Mouse (Mus musculus) urinary bladder, adult 2 months (tissue): ENCODE results near the gene Magohb. TPM values are rescaled to one million over a fixed set of nuclear protein-coding genes. Genes with fewer than 3 reads are reported as not detected.
A peak's percentile ranks its signal among the peaks of the same experiment; 100 is the strongest.
"Not testable (repeated sequence)": the region's sequence is repeated elsewhere in the genome, so short reads cannot be mapped to it uniquely, and the experiment has no call there.

Experiments
- DNase-seq: peaks from one replicate; pipeline ENCODE4 v3.0.0; 2022; ENCODE audit warnings: low spot score
- polyA plus RNA-seq: library from polyadenylated mRNA; depleted of rRNA; stranded (reverse); fragments of >200 nt; gene quantifications from 2 replicates; pipeline ENCODE4 v1.2.3, GENCODE M21; 2012; rRNA removed

Gene Magohb
- polyA plus RNA-seq = 18.4 and 21.3 TPM in 2 replicates

DNA sequence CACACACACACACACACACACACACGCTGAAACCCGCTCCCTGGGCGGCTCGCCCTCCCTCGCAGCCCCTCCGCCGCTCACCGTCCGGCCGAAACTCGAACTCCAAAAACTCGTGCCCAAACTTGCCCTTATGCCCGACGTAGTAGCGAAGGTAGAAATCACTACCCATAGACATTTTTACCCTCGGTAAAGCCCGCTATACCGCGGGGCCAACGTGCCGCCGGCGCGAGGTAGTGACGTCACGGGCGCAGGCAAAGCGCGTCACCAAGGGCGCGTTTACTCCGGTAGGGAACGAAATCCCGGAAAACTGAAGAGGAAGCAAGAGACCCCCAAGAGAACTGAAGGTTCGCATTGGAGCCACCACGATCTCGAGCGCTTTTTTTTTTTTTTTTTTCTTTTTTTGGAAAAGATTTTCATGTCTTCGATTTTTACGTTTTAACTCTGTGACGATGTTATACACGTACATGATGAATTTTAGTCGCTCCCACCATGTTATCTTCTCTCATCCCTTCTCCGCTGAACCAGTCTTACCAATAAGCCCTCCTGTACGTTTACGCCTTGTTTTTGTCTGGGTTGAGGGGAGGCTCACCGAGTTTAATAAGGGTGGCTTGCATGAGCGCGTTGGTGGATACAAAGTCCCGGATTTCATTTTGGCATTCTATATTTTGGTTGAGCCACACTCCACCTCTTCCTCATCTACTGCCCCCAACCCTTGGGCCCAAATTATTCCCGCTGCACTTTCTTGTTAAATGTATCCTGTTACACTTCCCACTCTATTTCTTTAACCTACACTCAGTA lies at the start of gene Magohb:
Gene Magohb, minus strand, starts transcription at position 254 of the 798 bp plus-strand sequence.
- peak; percentile 81 for DNase-seq

DNA sequence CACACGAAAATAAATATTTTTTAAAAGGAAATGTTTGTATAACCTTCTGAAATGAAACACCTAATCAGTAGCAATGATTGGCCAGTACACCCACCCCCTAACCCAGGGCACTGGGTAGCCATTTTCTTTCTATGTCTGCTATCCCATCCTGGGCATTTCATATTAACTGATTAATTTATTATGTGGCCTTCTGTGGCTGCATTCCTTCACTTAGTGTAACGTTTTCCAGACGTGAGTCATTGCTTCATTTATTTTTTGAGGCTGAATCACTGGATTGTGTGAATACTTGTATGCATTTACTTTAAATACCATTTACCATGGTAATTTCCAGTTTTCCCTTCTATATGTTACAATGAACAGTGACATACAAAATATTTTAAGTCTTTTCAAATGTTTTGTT lies 47.0 kb upstream of the Magohb start:
- no peak for DNase-seq

DNA sequence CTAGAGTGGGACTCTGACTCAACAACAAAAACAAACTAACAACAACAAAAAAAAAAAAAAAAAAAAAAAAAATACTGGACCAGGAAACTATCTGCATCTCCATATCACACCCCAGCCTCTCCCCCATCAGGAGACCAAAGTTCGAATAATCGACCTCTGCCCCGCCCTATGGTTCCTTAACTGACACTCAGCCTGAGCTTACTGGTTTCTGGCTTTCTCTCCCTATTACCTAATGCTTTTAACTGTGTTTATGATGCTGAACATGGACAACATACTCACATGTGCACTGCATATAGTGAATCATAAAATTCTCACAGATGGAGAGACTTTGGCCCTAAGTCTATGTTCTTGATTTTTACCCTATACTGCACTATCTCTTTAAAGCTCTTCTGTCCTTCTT lies 46.3 kb upstream of the Magohb start:
- no peak for DNase-seq

GRCm38 (mm10) chr6:131338787-131339186 lies 45.7 kb upstream of the Magohb start:
- DNase-seq = no peak

DNA sequence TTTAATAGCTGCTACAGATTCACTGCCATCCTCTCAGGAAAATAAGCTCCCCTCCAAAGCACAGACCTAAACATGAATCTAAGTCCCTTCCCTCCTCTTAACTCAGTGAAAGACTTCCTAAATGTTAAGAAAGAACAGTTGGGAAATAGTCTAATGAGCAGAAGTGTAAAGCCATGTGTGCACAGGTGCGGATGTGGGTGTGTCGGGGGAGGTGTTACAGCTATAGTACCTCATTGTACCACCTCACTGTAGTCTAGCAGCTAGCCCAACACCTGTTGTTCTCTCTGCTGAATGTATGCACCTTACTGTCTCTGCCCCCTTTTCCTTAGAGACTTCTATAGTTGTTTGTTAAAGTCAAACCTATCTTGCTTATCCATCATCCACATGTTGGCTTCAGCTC lies 34.0 kb upstream of the Magohb start:
- DNase-seq = no peak

DNA sequence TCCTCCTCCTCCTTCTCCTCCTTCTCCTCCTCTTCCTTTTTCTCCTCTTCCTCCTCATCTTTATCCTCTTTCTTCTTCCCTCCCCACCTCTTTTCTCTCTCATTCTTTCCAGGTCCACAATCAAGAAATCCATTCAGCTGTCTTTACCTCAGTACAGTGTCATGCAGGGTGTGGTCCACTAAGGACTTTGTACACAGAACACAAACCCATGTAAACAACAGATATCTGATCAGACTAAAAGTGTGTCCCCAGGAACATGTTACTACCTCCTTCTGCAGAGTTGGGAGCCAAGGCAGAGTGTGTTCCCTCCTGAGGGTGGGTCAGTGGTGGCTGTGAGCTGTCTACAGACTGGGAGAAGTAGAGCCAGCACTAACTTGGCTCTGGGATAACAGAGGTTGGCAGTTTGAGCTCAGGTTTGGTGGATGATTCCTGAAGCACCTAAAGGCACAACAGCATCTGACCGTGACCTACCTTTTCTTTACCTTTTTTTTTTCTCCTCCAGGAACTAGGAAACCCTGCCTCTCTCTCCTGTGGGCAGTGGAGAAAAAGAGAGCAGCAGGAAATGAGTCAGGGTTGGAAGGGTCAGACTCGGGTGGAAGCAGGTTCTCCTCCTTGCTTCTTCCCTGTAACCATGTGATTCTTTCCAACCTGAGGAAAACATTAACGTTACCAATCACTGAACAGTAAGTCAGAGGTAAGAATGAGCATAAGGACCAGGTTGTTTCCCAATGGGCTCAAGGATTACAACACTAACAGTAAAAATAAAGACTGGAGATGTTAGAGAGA lies 29.0 kb upstream of the Magohb start:
- DNase-seq = peak; percentile 26

DNA sequence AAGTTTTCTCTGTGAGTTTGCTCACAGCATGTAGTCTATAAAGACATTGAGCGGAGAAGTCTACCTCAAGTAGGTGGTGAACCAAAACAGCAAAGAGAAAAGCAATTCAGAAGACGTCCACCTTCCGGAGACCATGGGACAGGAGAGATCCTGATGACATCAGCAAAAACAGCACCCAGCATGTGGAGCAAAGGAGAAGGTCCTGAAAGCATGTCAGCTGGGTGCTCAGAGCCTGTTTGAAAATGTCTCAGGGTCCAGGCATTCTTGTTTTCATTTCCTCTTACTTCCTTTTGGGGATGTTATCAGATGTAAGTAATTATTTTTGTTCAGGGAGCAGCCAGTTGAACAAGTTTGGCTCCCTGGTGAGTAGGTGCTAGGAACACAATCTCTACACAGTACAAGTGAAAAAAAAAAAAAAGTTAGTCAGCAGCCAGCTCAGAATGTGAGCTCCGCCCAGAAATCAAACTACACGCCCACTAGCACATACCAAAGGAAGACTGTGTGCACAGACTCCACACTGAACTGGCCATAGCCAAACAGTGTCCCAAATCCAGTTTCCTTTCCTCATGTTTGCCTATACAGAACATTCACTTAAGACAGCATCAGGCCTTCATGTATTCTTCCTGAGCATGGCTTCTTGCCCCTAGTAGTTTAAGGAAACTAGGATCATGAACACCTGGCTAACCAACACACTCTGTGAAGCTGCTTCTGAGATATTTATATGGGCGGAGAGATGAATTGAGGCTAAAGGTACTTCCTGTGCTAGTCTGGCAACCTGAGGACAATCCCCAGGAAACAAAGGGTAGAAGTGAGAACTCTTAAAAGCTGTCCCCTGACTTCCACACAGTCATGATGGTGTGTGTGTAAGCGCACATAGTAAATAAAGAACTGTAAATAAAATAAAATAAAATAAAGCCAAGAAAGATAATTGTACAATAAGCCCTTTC lies 23.4 kb upstream of the Magohb start:
- no peak for DNase-seq

DNA sequence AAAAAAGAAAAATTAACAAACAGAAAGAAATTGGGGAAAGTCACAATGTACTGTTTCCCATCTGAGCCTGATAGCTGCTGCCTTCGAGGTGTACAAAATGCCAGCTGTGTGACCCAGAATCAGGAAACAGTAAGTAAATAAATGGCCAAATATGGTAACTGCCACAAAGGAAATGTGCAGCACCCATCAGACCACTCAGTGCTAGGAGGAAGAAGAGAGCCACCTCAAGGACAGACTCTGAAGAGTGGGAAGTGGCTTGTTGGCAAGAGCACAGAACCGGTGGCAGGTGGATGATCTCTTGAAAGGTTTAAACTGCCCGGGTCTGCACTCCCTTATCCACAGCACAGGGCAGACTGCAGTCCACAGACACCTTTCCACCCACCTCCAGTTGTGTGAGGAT lies 15.0 kb upstream of the Magohb start:
- no peak for DNase-seq

DNA sequence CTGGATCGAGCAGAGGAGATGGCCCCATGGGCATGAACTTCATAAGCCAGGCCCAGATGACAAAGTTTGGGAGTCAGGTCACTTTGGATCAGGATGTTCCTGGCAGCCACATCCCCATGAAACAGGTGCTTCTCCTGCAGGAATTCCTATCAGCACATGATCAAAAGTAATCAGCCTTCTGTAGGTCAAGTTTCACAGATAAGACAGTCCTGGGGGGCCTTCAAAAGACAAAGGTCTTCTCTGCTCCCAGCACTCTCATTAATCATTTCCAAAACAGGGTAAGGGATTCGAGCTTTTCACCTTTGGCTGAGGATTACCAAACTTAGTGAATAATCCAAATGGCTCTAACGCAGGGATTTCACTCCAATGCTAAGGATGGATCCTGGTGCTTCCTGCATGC lies 11.7 kb upstream of the Magohb start:
- no peak for DNase-seq

DNA sequence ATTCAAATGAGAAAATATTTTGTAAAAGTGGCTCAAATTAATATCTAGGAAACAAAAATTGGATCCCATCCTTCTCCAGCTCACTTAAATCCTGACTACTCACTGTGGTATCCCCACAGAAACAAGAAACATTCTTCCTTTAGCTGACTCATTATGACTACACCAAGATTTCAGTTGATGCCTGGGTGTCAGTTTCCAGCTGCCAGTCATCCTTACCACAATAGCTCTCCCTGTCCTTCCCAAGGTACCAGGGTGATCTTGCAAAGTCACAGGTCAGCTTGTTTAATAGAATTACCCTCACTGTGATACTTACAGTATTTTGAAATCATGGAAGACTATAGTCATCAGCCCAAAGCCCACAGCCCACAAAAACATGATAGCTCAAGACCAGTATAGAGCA lies 5.5 kb upstream of the Magohb start:
- no peak for DNase-seq

DNA sequence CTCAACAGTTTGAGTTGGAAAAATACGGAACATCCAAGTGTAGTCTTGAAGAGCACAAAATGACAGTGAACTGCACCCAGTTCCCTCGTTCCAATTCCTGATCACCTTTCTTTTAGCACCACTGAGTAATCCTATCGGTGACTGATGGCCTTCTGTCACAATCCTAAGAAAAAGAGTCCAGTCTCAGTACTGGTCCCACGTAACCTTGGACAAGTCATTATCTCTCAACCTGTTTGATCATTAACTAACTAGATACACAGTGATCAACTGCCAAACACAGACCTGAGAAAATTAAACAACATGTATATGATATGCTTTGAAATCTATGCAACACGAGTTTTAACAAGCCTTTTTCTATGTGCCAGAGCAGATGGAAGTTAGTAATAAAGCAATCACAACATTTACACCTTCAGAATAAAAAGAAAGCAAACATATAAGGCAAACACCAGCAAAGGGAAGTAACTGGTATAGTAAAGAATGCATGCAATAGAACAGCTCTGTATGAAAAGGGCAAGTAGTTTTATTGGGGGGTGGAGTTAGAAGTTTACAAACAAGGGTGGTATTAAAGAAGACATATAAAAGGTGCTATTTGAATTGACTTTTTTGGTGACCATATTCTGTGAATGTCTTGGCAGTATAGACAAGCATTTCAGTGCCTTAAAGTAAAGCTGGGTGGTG lies 1.5 kb upstream of the Magohb start:
- DNase-seq = no peak

GRCm38 (mm10) chr6:131293916-131294315 lies 872 bp upstream of the Magohb start:
- DNase-seq = no peak

DNA sequence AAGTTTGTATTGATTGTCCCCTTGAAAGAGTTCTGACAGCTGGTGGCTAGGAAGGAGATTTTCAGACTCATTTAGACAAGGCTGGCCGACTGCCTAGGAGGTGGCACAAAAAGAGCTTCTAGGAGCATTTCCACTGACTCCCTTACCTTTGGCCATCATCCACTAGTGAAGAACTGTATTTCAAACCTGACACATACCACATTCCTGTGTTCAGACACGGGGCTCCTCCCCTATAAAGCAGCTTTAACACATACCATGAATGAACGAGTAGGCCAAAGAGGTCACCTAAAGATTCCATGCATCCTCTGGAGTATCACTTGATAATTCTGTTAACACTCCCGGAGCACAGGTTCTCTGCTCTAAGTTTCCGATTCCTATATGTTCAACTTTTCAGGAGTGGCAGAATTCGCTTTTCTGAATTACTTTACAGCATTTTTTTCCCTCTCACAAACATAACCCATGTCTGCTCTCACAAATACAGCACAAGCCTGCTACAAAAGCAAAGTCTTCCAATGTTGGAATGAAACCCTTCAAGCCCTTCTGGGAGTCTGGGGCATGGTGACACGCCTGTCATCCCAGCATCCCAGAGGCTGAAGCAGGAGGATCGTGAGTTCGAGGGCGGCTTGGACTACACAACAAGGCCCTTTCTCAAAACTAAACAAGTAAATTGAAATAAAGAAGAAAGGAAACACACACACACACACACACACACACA lies 611 bp downstream of the Magohb start:
- DNase-seq = no peak

DNA sequence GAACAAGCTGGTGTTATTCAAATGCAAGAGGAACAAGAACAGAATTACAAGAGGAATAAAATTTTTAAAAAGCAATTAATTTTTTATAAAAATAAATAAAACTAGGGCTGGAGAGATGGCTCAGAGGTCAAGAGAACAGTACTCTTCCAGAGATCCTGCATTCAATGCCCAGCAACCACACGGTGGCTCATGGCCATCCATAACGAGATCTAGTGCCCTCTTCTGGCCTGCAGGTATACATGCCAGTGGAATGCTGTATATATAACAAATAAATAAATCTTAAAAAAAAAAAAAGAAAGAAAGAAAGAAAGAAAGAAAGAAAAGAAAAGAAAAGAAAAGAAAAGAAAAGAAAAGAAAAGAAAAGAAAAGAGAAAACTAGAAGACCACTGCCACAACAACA lies 2.6 kb downstream of the Magohb start:
- no peak for DNase-seq

DNA sequence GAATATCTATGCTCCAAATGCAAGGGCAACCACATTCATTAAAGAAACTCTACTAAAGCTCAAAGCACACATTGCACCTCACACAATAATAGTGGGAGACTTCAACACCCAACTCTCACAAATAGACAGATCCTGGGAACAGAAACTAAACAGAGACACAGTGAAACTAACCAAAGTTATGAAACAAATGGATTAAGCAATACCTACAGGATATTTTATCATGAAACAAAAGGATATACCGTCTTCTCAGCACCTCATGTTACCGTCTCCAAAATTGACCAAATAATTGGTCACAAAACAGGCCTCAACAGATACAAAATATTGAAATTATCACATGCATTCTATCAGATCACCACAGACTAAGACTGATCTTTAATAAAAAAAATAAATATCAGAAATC lies 14.9 kb downstream of the Magohb start:
- not testable (repeated sequence) for DNase-seq

- DNase-seq = no peak
Measured at GRCm38 (mm10) chr6:131276659-131277058, 16.4 kb downstream of the Magohb start.

GRCm38 (mm10) chr6:131272311-131272710 lies 20.7 kb downstream of the Magohb start:
- no peak for DNase-seq

DNA sequence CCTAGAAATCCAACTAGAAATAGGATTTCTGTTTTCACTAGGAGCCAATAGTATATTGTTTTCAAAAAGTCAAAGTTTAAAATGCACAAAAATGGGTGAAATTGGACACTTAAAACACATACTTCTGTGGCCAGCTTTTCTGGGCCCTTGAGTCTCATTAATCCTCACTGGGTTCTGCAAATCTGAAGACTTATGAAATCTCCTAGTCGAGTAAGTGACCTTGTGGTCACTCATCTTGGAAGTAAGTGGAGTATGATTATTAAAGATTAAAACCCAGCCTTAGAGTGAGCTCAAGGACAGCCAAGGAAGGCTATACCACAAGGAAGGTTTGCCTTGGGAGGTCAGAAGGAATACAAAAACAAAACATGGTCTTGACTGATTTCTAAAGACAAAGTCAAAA lies 22.7 kb downstream of the Magohb start:
- no peak for DNase-seq

DNA sequence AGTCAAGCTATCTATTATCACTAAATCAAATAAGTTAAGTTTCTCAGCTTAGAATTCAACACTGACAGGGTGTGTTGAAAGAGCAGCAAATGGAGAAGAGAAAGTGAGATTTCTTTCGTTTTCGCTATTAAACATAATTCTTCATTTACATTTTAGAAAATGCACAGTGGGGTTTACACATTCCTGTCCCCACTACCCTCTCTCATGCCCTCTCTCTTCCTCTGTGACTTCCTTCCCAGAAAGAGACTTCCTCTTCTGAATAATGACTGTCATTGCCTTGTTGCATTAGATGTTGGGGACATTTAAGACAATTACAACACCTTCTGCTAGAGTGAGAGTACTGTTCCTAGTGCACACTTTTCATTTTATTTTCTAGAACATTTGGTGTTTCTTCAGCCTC lies 23.4 kb downstream of the Magohb start:
- no peak for DNase-seq

DNA sequence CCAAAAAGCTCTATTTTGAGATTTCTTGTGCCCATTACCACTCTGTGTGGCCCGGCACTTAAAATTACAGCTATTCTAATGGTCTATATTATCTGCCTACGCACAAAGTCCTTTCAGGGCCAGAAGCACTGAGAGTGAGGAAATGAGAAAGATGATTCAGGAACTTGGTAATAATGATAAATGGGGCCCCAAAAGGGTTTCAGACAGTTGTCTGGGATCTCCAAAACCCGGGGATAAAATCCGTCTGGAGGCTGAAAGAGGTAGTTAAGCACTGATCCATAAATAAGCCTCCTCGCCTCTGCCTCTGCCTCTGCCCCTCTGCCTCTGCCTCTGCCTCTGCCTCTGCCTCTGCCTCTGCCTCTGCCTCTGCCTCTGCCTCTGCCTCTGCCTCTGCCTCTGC lies 28.9 kb downstream of the Magohb start:
- DNase-seq = no peak

- DNase-seq = no peak
Measured at GRCm38 (mm10) chr6:131262778-131263177, 30.3 kb downstream of the Magohb start.
